Mouse (Mus musculus) hindbrain, embryonic 14.5 days (tissue): ENCODE data around the gene Olfr1404. TPM values are rescaled to one million over a fixed set of nuclear protein-coding genes. Genes with fewer than 3 reads are reported as not detected.
"Not testable (repeated sequence)": the region's sequence is repeated elsewhere in the genome, so short reads cannot be mapped to it uniquely, and the experiment has no call there.

ENCODE experiments used
- ATAC-seq: fragments of 200-750 bp; cut with Nextera tagmentation; 2 replicates; pipeline ENCODE4 v1.8.0; 2017; ENCODE audit warnings: moderate number of reproducible peaks, mild to moderate bottlenecking, moderate TSS enrichment, moderate library complexity; ENCODE audit not compliant: low FRiP score
- DNase-seq: peaks from one replicate; pipeline ENCODE4 v3.0.0-alpha.2; 2015; ENCODE audit warnings: low spot score
- H3K27ac ChIP-seq: fragments of 300-500 bp; sonication (generic); 2 replicates; pipeline ENCODE4 v1.5.1; 2014; ENCODE audit warnings: mild to moderate bottlenecking, moderate library complexity
- H3K27me3 ChIP-seq: fragments of 300-500 bp; sonication (generic); 2 replicates; pipeline ENCODE4 v1.6.1; 2014; ENCODE audit warnings: mild to moderate bottlenecking, low read length, mixed read lengths; ENCODE audit not compliant: control insufficient read depth, insufficient read depth
- H3K36me3 ChIP-seq: fragments of 300-500 bp; sonication (generic); replicated peaks from 2 replicates; pipeline ENCODE4 v1.6.1; 2014; ENCODE audit not compliant: control insufficient read depth, insufficient read depth
- H3K4me1 ChIP-seq: fragments of 300-500 bp; sonication (generic); replicated peaks from 2 replicates; pipeline ENCODE4 v1.6.1; 2014; ENCODE audit warnings: antibody characterized with exemption, low read length, mixed read lengths; ENCODE audit not compliant: control insufficient read depth, insufficient read depth
- H3K4me2 ChIP-seq: fragments of 300-500 bp; sonication (generic); replicated peaks from 2 replicates; pipeline ENCODE4 v1.6.1; 2014; ENCODE audit warnings: mild to moderate bottlenecking, moderate library complexity
- H3K4me3 ChIP-seq: fragments of 300-500 bp; sonication (generic); replicated peaks from 2 replicates; pipeline ENCODE4 v1.5.1; 2014; ENCODE audit warnings: mild to moderate bottlenecking, low read length
- H3K9ac ChIP-seq: fragments of 300-500 bp; sonication (generic); 2 replicates; pipeline ENCODE4 v1.6.1; 2014
- H3K9me3 ChIP-seq: fragments of 300-500 bp; sonication (generic); 2 replicates; pipeline ENCODE4 v1.6.1; 2016; ENCODE audit warnings: low read length; ENCODE audit not compliant: control insufficient read depth
- WGBS: fragments of 180-500 bp; shearing (Covaris S2); extraction: QIAGEN DNeasy Blood & Tissue Kit; methylation state at CpG from one replicate; pipeline ENCODE4 v1.1.7; 2014; 5-methylcytosine and 5-hydroxymethylcytosine counted together
- polyA plus RNA-seq: library from polyadenylated mRNA; unstranded; fragments of >200 nt; fragmentation: Nextera tagmentation; extraction: Ambion mirVana; gene quantifications from 2 replicates; pipeline ENCODE4 v1.2.1, GENCODE M21; 2014

Olfr1404 gene
- polyA plus RNA-seq: not detected in 2 replicates

DNA sequence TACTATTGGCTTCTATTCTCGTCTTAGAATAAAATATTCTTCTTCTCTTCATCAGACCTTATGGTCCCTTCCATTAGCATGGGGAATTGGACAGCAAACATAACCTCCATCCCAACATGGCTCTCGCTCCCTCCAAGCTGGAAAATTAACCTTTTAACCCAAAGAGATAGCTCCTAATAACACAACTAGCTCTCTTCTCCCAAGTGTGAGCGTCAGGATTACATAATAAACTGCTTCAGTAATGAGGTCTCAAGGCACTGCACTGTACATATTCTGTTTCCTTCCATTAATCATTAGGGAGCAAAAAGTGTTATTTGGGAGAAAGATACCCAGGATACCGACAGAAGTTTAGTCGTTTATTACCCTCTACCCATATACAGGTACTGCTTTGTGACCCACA, at the start of gene Olfr1404:
Olfr1404 (plus strand) TSS at position 301 of the 400 bp plus-strand sequence.
- Histone ChIP-seq H3K36me3 (no peaks in the 10 kb centered on the region), H3K9me3 (0 out of 2 replicates have a peak, but pooled peaks cover 5% of the 10 kb centered on the region), H3K4me3 (no peak within 1 kb of the TSS), H3K27ac (no peak within 1 kb of the TSS), H3K27me3 (no peaks in the 10 kb centered on the region), H3K4me2 (no peak within 1 kb of the TSS), H3K4me1 (no peaks in the 10 kb centered on the region), H3K9ac (no peak within 1 kb of the TSS)
- 87% methylated on average over 5 of the region's 5 CpGs for WGBS
- no peak for DNase-seq
- ATAC-seq: no peak

DNA sequence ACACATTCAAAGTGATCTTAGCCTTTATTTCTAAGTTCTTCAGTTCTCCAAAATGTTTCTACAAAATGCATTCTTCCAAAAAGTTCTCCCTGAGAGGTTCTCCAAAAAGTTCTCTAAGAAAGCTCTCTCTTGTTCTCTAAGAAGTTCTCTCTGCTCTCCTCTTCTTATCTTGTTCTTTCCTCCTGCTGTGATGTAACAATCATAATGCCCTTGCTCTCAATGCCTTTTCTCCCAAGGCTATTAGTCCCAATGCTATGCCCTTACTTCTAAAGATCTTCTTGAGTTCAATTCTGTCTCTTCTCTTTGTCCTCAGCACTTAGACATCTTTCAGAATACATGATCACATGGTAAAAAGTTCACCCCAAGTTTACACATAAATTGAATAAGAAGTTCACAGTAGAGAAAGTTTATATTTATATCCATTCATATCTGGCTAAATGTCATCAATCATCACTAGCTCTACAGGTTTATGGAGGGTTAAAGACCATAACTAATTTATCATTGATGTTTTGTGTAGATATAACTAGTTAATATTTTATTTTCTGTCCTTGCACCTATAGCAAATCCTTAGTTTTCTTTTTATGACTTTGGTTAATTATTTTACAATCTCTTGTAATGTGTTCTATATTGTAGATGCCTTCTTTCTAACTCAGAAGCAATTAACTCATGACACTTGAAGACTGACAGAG, 37.9 kb upstream of the Olfr1404 start:
- ATAC-seq: no peak
- no peaks in the 10 kb centered on the region for H3K4me1 ChIP-seq

DNA sequence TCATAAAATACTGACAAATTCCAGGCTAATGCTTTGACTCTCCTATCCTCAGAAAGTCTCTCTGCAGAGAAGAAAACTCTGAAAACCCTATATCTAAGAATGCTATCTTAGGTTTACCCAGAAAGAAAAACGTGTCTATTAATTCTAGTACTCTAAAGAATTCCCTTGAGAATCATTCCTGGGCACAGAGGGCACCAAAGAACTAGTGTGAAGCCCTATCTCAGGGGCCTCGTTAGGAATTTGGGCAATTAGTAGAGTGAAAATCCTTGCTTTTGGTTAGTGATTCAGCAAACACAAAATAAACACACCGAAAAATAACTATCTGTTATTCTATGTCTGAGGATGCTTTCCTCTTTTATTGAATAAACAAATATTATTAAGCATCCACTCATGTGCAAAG, 21.7 kb upstream of the Olfr1404 start, which contains the start of gene Olfr1406:
Olfr1406 (minus strand) TSS at position 101 of the 400 bp plus-strand sequence.
- Histone ChIP-seq H3K4me1 (no peaks in the 10 kb centered on the region), H3K9me3 (0 out of 2 replicates have a peak, but pooled peaks cover under 1% of the 10 kb centered on the region), H3K4me3 (no peak within 1 kb of the TSS), H3K27ac (no peak within 1 kb of the TSS), H3K27me3 (no peaks in the 10 kb centered on the region), H3K9ac (no peak within 1 kb of the TSS), H3K4me2 (no peak within 1 kb of the TSS), H3K36me3 (no peaks in the 10 kb centered on the region)
- WGBS: 73% methylated on average over 3 of the region's 3 CpGs
- no peak for ATAC-seq
- no peak for DNase-seq

More for the DNA sequence above, 37.9 kb upstream of the Olfr1404 start:
- Histone ChIP-seq H3K27me3 (no peaks in the 10 kb centered on the region), H3K4me2 (no peak overlapping the region), H3K9me3 (no peaks in the 10 kb centered on the region), H3K36me3 (no peaks in the 10 kb centered on the region), H3K4me3 (no peak overlapping the region), H3K9ac (no peak overlapping the region), H3K27ac (no peak overlapping the region)
- DNase-seq: no peak

DNA sequence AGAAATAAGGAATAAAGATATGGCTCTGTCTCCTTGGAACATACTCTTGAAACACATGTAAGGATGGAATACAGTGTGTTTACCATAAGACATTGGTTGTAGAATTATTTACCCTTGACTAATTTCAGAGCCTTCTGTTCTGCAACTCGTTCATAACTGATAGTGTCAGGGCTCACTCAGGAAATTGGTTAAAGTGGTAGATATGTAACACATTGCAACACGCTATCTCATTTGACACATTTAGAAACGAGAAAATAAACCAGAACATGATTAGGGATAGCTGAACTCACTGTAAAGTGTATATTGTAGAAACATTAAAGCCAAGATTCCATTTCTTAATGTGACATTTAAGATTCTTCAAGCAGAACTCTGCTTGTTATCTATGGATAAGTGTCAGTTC, 20.1 kb upstream of the Olfr1404 start:
- 85% methylated on average over 3 of the region's 3 CpGs for WGBS
- no peak for DNase-seq
- no peak for ATAC-seq
- Histone ChIP-seq H3K9me3 (0 out of 2 replicates have a peak, but pooled peaks cover 5% of the 10 kb centered on the region), H3K4me2 (no peak overlapping the region), H3K4me1 (no peaks in the 10 kb centered on the region), H3K27me3 (no peaks in the 10 kb centered on the region), H3K9ac (no peak overlapping the region), H3K27ac (no peak overlapping the region), H3K36me3 (no peaks in the 10 kb centered on the region), H3K4me3 (no peak overlapping the region)

DNA sequence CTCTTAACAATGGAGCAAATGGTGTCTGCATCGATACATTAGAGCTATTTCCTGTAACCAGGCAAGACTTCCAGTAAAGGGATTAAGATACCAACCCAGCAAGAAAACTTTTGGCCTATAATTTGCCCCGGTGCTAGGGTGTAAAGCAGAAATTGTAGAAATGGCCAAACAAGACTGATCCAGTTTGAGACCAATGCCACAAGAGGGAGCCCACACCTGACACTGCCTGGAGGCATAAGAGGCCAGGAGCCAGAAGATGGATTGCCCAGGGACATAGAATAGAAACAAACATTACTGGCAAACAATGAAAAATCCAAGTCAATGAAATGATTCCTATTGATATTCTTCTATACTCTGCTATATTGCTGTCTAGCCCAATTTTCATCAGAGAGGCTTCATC, 15.8 kb upstream of the Olfr1404 start:
- no peak for ATAC-seq
- Histone ChIP-seq H3K4me1 (no peaks in the 10 kb centered on the region), H3K36me3 (no peaks in the 10 kb centered on the region), H3K27ac (no peak overlapping the region), H3K9ac (no peak overlapping the region), H3K27me3 (no peaks in the 10 kb centered on the region), H3K9me3 (0 out of 2 replicates have a peak, but pooled peaks cover 5% of the 10 kb centered on the region), H3K4me3 (no peak overlapping the region), H3K4me2 (no peak overlapping the region)
- WGBS: 88% methylated on average over 2 of the region's 2 CpGs
- DNase-seq: no peak

DNA sequence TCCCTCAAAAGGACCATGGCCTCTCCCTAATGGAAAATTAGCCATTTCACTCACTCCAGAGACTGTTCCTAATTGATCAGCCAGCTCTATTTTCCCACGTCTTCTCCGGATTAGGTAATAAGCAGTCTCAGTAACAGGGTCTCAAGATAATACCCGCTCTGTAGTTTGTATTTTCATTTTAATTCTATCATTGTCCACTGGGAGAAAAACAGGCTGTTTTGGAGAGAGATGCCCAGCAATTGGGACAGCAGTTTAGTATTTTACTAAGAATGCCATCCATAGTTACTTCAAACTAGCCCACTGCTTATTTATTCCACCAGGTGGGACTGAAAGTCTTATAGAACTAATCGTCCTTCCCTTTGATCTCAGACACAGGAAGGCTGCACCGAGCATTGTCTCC, 14.7 kb upstream of the Olfr1404 start, which contains the start of gene Olfr218:
Olfr218 (plus strand) TSS at position 301 of the 400 bp plus-strand sequence.
- H3K36me3 ChIP-seq: no peaks in the 10 kb centered on the region
- H3K27ac ChIP-seq: no peak within 1 kb of the TSS
- ATAC-seq: no peak
- WGBS: 69% methylated on average over 5 of the region's 5 CpGs
- H3K9ac ChIP-seq: no peak within 1 kb of the TSS
- H3K9me3 ChIP-seq: 0 out of 2 replicates have a peak, but pooled peaks cover 5% of the 10 kb centered on the region
- no peak within 1 kb of the TSS for H3K4me2 ChIP-seq
- no peak for DNase-seq
- no peak within 1 kb of the TSS for H3K4me3 ChIP-seq
- no peaks in the 10 kb centered on the region for H3K4me1 ChIP-seq
- no peaks in the 10 kb centered on the region for H3K27me3 ChIP-seq

DNA sequence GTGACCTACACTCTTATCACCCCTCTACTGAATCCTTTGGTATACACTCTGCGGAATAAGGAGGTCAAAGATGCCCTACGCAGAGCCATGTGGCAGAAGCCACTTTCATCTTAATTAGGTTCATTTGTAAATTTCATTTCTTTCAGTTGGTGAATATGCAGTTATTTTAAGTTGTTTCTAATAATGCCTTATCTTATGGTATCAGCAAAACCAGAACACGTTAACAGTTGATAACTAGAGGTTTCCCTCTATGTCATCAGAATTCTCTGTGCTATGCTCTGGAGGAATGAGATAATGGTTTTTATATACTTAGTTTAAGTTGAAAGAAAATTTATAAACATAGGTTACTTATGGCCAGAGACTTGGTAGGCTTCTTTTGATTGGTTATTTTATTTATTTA, 4.3 kb downstream of the Olfr1404 start:
- WGBS: 95% methylated on average over 3 of the region's 3 CpGs
- Histone ChIP-seq H3K27me3 (no peaks in the 10 kb centered on the region), H3K4me2 (no peak overlapping the region), H3K4me1 (no peaks in the 10 kb centered on the region), H3K4me3 (no peak overlapping the region), H3K9me3 (no peaks in the 10 kb centered on the region), H3K9ac (no peak overlapping the region), H3K36me3 (no peaks in the 10 kb centered on the region), H3K27ac (no peak overlapping the region)
- ATAC-seq (no peak), DNase-seq (no peak)

DNA sequence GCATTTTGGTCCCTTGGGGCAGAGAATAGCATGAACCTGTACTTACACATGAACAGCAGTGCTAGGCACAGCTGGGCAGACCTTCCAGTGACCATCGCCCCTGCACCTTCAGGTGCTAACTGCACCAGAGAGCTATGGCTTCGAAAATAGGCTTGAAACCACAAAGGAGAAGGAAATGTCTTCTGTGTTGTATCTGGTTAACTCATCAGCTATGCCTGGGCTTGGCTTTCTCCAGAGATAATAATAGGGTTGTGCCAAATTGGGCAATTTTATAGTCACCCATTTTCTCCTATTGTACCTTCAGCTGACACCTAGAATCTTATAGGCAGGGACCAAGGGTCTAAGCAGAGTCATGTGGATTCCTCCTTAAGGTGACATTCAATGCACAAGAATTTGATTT, 14.9 kb downstream of the Olfr1404 start, which contains the start of gene Fcer1a:
Fcer1a (minus strand) TSS at position 134 of the 400 bp plus-strand sequence.
- no peak for DNase-seq
- ATAC-seq: no peak
- no peak within 1 kb of the TSS for H3K4me2 ChIP-seq
- H3K36me3 ChIP-seq: no peaks in the 10 kb centered on the region
- H3K9me3 ChIP-seq: no peaks in the 10 kb centered on the region
- H3K27ac ChIP-seq: no peak within 1 kb of the TSS
- no peaks in the 10 kb centered on the region for H3K4me1 ChIP-seq
- no peaks in the 10 kb centered on the region for H3K27me3 ChIP-seq
- H3K4me3 ChIP-seq: no peak within 1 kb of the TSS
- WGBS: 89% methylated on average over 2 of the region's 2 CpGs
- H3K9ac ChIP-seq: no peak within 1 kb of the TSS

DNA sequence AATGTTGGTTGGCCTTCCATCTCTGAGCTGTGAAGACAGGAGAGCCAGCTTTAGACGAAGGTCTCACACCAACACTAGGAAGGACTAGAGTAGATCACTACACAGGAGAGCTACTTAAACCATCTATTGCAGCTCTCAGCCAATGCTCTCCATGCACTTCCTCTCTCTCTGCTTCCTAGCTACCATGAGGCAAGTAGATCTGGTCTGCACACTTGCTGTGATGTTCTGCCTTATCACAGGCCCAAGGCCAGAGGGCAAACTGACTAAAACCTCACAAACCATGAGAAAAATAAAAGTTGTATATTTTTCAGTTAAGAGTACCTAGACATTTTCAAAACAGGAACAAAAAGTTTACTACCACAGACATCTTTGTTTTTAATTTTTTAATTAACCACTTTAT, 24.8 kb downstream of the Olfr1404 start:
- not testable (repeated sequence) for H3K9me3 ChIP-seq, H3K27me3 ChIP-seq, H3K4me2 ChIP-seq, DNase-seq, H3K4me1 ChIP-seq, H3K36me3 ChIP-seq, H3K4me3 ChIP-seq, ATAC-seq, H3K27ac ChIP-seq, H3K9ac ChIP-seq
- 82% methylated on average over 1 of the region's 1 CpGs for WGBS
